Mouse (Mus musculus): ENCODE measurements around the gene Pdpr.

DNA sequence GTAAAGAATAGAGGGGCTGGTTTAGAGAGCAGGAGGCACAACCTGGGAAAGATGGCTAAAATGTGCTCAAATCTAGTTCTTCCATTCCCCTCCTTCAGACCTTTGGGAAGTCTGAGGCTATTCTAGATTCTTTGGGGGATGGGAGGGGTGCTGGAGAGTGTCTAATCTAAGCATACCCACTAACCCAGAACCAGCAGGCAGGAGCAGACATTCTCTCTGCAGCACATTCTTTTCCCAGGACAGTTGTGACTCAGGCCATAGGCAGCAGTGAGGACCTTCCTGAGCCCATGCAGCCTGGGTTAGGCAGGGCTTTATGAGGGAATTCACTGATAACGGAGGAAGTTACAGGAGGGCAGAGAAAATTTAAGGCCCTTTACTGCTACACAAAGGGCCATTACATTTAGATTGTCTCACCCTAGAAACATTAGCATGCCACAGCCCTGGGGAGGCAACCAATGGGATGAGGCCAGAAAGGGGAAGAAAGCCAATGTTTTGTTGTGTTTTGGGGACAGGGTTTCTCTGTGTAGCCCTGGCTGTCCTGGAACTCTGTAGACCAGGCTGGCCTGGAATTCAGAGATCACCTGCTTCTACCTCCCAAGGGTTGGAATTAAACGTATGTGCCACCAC lies 35.4 kb upstream of the Pdpr start:
- TF ChIP-seq POLR2A (IDR thresholded peaks at IDR 0.05; ENCODE audit: borderline replicate concordance, insufficient read depth, low read length) (no peak), CTCF (IDR thresholded peaks at IDR 0.05; ENCODE audit: borderline replicate concordance, insufficient read depth, low read depth, low read length) (no peak)
